17 mouse cellular contexts compared by ENCODE assay signal in genomic region chr14:76059441-76059840, GRCm38 (mm10). TPM values are rescaled to one million over a fixed set of nuclear protein-coding genes. Genes with fewer than 3 reads are reported as not detected.
DNase-seq lines count a peak whose midpoint lies in the region; ATAC-seq lines count a peak whose summit lies in the region.
"Had no signal": no experiment of that assay in that cellular context is flagged by ENCODE, and none has a peak within 500 bp of the region (broad histone marks: within the 10 kb centered on the region; RNA-seq: fewer than 3 reads in every experiment).

No protein-coding gene starts in this region.

- no peak for ATAC-seq in erythroblast, adult 5-6 weeks (replicated peaks; ENCODE audit: low FRiP score, poor library complexity, severe bottlenecking)
- ATAC-seq: forebrain, embryonic 16.5 days; intestine, postnatal 0 days had no signal

- DNase-seq in cerebellum, adult 9-11 months: peak; percentile 4
- no peak for DNase-seq in cerebellum, adult 18-20 months
- peak; percentile 11 for DNase-seq in kidney, adult 9 months
- no peak for DNase-seq in kidney, adult 18-20 months
- DNase-seq in Muller cell, postnatal 12 days (ENCODE audit: inconsistent ontology term): peak; percentile 42
- peak; percentile 34 for DNase-seq in adrenal gland, postnatal 14 days
- DNase-seq in frontal cortex, adult 2 months (ENCODE audit: extremely low spot score in 1 of 2, low spot score in 1 of 2): no peak
- DNase-seq: cerebellum, adult 11-12 months; cerebellum, postnatal 36 days; embryo, embryonic 11 days; gastrocnemius, postnatal 25 days; heart, postnatal 4 days; kidney, postnatal 4 days; right cerebral cortex, postnatal 14 days had no signal

RNA-seq across cellular contexts. Expression of gene Gtf2f2, which starts 48.8 kb away (rescaled TPM):
- 24.1 and 25.5 TPM in 2 replicates for total RNA-seq in adrenal gland, postnatal 14 days (2021)
- 14.5 and 16.5 TPM in 2 replicates for polyA plus RNA-seq in frontal cortex, adult 2 months (2012; rRNA removed)
- 11.3 and 14.8 TPM in 2 replicates for total RNA-seq in erythroblast, adult 5-6 weeks (2015; ENCODE audit: low replicate concordance)
- total RNA-seq in erythroblast, adult 5-6 weeks (2017; ENCODE audit: low replicate concordance): 1.9 and 7.8 TPM in 2 replicates

RNA-seq across cellular contexts. Expression of gene Gpalpp1, which starts 51.1 kb away (rescaled TPM):
- 17.7 and 19.4 TPM in 2 replicates for total RNA-seq in adrenal gland, postnatal 14 days (2021)
- polyA plus RNA-seq in frontal cortex, adult 2 months (2012; rRNA removed): 13.4 and 14.7 TPM in 2 replicates
- total RNA-seq in erythroblast, adult 5-6 weeks (2015; ENCODE audit: low replicate concordance): 3.6 and 7.5 TPM in 2 replicates
- 5.7 and 8.3 TPM in 2 replicates for total RNA-seq in erythroblast, adult 5-6 weeks (2017; ENCODE audit: low replicate concordance)

RNA-seq across cellular contexts. Expression of gene Nufip1, which starts 51.2 kb away (rescaled TPM):
- 7.7 and 8.0 TPM in 2 replicates for total RNA-seq in adrenal gland, postnatal 14 days (2021)
- polyA plus RNA-seq in frontal cortex, adult 2 months (2012; rRNA removed): 6.3 and 7.6 TPM in 2 replicates
- 1.7 and 4.6 TPM in 2 replicates for total RNA-seq in erythroblast, adult 5-6 weeks (2015; ENCODE audit: low replicate concordance)
- total RNA-seq in erythroblast, adult 5-6 weeks (2017; ENCODE audit: low replicate concordance): 2.8 and 3.6 TPM in 2 replicates

Comparison
In these comparisons a context has a peak if more than half of its experiments do, and no peak if none do; other contexts are left out.
1. DNase-seq: peak in cerebellum, adult 9-11 months (single experiment), kidney, adult 9 months (single experiment), Muller cell, postnatal 12 days (single experiment) and adrenal gland, postnatal 14 days (single experiment); none in cerebellum, adult 18-20 months (0 of 2), kidney, adult 18-20 months (single experiment) and frontal cortex, adult 2 months (0 of 2).